Mouse (Mus musculus) heart, postnatal 10 days (tissue): ENCODE data around the gene Hoxc9. TPM values are rescaled to one million over a fixed set of nuclear protein-coding genes. Genes with fewer than 3 reads are reported as not detected.

ENCODE experiments used
- DNase-seq, 2 experiments: peaks; one replicate each; pipeline ENCODE4 v3.0.0; 2021
- intact Hi-C: fragments of 180-260 bp; cut with DNase I; formaldehyde crosslinking; loops from one replicate; pipeline ENCODE4 v1.15.1; 2025
- total RNA-seq, 2 experiments: library from RNA; stranded (reverse); gene quantifications; 2 replicates each; pipeline ENCODE4 v1.2.3; 2021

Hoxc9 gene
- total RNA-seq, 2 experiments from 2014 or later, result not detected

DNA sequence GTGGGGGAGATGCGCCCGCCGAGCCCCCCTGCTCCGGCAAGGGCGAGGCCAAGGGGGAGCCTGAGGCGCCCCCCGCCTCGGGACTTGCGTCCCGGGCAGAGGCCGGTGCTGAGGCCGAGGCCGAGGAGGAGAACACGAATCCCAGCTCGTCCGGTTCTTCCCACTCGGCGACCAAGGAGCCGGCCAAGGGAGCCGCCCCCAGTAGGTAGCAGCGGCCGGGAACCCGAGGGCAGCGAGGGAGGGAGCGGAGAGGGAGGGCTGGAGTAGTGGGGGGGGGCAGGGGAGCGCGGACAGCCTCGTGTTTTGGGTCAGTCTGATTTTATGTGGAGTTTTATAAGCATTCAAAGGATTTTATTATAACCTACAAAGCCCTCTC lies 21.2 kb upstream of the Hoxc9 start:
- intact Hi-C loops, result loop anchor here (5.0 kb wide), 1 partner anchor 193 kb away; no protein-coding TSS in a partner anchor
- no peak for DNase-seq

DNA sequence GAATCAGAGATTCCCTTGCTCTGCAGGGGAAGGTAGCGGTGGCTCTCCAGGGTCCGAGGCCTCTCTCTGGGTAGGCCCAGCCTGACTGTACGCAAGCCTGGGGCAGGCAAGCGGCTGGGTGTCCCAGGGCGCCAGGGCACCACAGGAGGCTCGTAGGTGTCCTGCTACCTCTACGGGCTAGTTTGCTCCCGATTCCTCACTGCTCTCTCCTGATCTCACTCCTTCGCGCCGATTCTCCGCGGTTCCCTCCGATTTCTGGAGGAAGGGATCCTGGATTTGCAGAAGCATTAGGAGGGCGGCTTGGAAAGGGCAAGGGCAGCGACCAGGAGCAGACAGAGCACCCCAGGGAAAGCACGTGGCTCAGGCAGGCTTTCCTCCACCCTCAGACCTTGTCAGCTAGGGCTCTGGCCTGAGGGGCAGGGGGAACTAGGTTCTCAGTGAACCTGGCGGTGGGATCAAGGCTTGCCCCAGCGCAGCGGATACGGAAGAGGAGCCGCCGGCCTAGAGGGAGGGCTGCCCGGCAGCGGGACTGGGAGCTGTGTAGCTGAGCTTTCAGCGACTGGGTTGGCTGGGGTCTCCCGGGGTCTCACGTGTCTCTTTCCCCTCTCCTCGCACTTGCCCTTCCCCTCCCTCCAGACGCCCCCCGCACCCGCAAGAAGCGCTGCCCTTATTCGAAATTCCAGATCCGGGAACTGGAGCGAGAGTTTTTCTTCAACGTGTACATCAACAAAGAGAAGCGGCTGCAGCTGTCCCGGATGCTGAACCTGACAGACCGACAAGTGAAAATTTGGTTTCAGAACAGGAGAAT lies 20.2 kb upstream of the Hoxc9 start:
- DNase-seq, result no peak
- intact Hi-C loops, result loop anchor here (5.0 kb wide), 1 partner anchor 194 kb away; no protein-coding TSS in a partner anchor

DNA sequence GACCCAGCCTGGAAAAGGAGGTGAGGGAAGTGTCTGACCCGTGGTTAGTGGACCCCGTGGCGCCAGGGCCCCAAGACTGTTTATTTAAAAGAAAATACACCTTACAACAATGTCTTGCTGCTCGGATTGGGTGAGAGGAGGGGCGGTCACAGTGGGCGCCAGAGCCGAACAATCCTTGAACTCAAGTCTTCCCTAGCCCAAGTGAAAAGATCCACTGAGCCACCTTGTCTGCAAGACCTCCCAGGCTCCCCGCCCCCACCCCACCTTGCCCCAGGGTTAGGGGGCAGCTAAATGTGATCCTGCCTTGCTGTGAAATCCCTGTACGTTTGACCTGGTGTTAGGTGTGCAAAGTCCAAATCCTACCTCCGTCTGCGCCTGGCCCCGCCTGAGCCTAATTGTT lies 19.3 kb upstream of the Hoxc9 start:
- DNase-seq, result no peak
- intact Hi-C loops, result loop anchor here (5.0 kb wide), 1 partner anchor 195 kb away; no protein-coding TSS in a partner anchor

DNA sequence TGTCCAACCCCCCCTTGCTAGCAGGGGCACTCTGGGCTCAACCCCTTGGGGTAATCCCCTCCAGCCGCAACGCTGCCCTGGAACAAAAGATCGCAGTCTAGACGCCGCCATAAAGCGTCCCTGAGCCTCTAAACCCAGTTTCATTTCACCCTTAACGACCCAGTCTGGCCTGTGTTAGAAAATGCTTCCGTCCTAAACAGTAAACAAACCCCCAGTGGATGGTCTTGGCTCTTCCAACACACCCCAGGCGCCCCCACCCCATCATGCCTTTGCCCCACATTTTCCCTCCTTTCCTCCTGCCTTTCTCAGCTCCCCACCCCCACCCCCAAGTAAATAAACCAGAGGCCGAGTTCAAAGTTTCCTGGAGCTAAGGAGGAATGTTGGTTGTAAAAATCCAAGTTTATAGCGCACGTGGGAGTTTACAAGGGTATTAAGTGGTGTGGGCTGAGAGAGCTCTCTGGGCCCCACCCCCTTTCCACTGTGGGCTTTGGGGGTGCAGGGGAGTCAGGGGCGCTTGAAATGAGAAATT lies 16.5 kb upstream of the Hoxc9 start:
- DNase-seq, result no peak
- intact Hi-C loops, result loop anchor here (5.0 kb wide), 1 partner anchor 197 kb away; no protein-coding TSS in a partner anchor

DNA sequence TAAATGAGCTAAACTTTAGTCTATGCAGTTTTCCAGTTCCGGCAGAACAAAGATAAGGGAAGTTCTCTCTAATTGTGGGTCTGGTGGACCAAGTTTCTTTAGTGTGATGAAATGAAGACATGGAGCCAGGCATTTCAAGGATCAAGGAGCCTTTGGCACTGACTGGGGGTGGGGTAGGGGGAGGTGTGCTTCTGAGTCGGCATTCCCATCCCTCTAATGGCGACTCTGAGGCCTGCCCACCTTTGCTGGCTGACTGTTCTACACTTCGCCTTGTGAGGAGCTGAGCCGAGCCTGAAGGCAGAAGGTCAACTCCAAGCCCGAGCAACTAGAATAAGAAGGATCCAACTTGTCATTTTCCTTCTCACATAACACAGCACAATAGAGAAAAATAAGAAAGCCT lies 14.5 kb upstream of the Hoxc9 start:
- DNase-seq, result no peak

DNA sequence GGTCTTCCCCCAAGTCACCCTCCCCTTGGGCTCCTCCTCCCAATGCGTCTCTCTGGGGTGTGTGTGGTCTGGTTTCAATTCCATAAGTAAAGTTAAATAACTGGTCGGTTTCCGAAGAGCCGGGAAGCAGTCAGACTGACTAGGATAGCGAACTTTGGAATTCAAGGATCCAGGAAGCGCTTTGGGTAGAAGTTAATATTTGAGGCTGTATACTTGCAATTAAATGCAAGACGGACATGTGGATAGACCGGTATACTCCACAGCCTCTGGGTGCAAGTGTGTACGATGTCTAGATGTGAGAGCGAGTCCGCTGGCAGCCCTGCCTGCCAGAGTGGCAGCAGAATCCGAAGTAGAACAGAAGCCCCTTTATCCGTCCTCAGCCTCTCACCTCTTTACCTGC lies 13.7 kb upstream of the Hoxc9 start:
- intact Hi-C loops, result no loop called here
- DNase-seq, result no peak

More for the DNA sequence above, 14.5 kb upstream of the Hoxc9 start:
- intact Hi-C loops, result no loop called here

DNA sequence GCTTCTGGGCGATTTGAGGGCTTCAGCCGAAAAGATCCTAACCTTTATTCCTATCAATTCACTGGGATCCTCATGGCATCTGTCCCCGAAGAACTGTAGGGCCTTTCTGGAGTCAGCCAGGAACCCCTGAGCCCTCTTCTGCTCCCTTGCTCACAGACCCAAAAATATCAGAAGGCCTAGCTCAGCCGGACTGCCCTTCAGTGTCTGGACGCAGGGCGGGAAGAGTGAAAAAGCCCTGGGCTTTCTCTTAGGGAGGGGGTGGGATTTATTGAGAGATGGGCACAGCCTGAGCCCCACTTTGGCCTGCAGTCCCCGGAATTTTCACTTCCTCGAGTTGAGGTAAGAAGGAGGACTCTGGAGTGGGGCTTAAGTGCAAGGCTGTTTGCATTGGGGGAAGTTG lies 13.0 kb upstream of the Hoxc9 start:
- no peak for DNase-seq
- intact Hi-C loops, result no loop called here

DNA sequence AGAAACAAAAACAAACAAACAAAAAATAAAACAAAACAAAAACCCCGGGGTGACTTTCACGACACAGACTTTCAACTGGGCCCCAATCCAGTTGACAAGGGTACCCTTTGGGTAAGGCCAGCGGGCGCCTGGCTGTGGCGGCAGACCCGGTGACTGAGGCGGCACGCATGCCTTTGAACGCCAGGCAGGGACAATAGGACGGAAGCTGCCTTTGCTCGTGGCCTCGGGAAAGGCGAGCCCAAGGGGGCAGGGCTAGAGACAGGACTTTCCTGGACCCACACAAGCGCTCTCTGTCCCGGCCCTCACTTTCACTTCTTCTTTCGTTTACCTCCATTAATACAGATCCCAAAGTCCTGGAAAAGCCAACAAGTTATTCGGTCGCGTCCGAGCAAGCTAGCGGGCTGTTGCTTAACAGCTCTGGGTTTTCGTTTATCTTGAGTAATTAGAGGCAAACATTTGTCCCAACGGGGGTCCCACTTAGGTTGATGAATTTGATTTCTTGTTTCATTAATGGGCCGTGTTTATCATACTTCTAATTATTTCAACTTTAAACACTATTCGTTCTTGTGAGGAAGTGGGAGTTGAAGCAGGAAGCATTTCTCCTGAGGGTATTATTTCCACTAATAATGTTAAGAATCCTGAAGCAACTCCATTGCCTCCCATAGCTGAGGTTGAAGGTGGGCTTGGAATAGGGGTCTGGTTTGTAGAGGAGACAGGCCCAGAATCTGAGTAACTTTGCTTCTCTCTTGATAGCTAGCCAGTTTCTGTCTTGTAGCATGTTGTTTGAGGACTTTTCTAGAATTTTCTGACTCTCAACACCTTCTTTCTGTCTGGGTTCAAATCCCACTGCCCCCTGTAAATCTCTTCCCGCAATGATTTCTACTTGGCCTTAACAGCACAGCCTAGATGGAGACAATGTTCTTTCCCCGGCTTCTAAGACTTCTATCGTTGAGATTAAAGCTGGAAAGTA lies 12.3 kb upstream of the Hoxc9 start:
- intact Hi-C loops, result no loop called here
- DNase-seq, result peak; percentile 26 to 47

DNA sequence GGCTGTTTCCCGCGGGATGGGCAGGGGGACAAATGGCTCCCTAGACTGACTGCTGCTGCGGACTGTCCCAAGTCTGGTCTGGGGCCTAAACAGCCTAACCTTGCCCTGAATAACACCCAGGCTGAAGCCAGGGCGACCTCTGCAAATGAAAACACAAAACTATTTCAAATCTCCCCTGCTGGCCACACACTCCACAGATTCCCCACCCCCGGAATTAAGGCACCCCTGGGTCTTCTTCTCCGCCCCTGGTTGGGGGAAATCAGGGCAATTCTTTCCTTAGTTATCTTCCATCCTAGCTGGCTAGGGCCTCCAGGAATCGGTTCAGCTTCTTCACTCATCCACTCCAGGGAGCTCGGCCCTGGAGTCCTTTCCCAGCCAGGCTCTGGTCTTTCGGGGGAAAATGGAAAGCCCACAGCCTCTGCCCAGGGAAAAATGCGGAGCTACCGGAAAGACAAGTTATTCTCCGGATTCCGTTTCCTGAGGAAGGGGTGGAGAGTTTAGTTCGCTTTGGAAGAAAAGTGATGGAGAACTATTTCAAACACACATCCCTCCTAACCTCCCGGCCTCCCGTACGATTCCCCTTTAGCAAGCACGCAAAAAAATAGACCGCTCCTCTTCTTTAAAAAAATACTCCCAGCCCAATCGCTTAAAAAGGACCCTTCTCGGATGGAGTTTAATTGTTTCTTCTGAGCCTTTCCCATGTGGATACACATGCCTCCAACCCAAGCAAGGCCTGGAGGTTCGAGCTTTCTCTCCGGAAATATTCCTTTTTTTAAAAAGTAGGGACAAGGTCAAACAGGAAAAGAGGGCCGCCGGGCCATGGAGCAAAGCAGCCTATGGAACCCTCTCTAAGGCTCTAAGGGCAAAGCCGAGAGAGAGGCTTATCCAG lies 11.0 kb upstream of the Hoxc9 start:
- no peak for DNase-seq
- intact Hi-C loops, result no loop called here

DNA sequence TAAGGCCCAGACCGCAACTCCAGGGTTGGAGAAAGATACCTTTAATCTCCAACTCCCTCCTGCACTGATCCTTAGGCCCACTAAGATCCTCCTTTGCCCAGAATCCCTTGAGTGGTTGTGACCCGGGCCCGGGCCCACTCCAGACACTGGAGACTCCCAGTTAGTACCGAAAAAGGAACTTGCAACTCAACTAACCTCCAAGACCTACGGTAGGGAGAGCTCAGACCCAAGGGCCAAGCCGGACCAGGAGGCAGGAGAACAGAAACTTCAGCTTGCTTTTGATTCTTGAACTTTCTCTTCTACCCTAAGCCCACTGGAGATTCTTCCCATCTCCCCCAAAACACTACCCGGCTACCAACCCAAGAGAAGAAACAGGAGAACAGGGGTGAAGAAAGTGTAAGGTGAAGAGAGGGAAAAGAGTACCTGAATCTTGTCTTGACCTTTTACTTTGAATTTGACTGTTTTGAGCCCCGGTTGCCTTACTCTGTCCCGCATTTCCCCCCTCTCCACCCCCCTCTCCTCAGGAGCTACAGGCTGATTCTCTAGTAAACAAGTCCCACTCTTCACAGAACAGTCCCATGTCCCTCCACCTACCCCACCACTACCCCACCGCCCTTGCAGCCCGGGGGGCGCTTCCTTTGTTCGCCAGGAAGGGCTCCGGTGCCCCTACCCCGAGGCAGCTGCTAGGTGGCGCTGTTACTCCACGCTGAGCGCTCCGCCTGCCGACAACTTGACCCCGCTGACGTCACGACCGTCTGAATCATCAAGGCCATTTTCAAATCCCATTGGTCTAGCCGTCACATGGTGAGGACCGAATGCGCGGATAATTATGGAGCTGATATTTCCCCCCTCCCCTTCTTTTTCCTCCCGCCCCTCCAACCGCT lies 10.1 kb upstream of the Hoxc9 start:
- intact Hi-C loops, result no loop called here
- peak; percentile 44 to 72 for DNase-seq

DNA sequence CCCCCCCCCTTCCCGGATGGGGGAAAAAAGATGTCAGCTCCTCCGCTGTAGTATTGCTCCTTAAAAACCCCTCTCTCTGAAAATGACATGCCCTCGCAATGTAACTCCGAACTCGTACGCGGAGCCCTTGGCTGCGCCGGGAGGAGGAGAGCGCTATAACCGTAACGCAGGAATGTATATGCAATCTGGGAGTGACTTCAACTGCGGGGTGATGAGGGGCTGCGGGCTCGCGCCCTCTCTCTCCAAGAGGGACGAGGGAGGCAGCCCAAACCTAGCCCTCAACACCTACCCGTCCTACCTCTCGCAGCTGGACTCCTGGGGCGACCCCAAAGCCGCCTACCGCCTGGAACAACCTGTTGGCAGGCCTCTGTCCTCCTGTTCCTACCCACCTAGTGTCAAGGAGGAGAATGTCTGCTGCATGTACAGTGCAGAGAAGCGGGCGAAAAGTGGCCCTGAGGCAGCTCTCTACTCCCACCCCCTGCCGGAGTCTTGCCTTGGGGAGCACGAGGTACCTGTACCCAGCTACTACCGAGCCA lies 9.4 kb upstream of the Hoxc9 start, which contains the start of gene Hoxc10:
Gene Hoxc10, plus strand, starts transcription at position 21 of the 536 bp plus-strand sequence.
- no peak for DNase-seq
- intact Hi-C loops, result no loop called here

DNA sequence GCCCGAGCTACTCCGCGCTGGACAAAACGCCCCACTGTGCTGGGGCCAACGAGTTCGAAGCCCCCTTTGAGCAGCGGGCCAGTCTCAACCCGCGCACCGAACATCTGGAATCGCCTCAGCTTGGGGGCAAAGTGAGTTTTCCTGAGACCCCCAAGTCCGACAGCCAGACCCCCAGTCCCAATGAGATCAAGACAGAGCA lies 9.0 kb upstream of the Hoxc9 start, which contains the start of gene Hoxc5:
Gene Hoxc5, plus strand, starts transcription at position 132 of the 199 bp plus-strand sequence.
- DNase-seq, result no peak
- intact Hi-C loops, result no loop called here

DNA sequence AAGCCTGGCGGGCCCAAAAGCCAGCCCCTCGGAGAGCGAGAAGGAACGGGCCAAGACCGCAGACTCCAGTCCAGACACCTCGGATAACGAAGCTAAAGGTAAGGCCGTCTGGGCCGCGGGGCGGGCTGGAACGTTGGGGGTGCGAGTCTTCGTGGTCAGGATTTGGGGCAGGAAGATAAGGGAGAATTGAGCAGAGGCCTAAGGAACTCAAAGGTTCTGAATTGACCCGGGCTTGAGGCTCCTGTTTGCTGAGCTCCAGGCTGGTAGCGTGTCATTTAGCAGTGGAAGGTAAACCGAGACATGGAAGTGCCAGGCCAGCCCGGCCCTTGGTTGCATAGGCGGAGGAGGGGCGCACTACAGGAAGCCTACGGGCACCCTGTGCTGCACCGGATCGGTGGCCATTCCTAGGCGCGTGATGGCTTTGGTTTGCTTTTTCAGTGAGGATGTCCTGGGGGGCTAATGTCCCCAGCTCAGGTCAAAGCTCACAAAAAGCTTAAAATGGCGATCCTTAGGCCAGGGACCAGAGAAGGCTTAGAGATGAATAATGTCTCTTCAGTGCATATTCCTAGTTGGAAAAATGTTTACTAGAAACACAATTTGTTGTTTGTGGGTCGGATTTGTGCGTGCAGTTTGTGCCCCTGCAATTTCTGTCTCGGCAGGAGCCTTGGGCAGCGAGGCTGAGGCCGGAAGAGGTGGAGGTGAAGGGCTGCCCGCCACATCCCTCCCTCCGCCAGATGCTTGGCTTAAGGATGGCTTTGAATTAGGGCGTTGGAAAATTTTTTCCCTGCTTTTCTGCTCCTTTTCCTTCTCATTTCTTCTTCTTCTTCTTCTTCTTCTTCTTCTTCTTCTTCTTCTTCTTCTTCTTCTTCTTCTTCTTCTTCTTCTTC lies 8.5 kb upstream of the Hoxc9 start:
- intact Hi-C loops, result no loop called here
- DNase-seq, result no peak

DNA sequence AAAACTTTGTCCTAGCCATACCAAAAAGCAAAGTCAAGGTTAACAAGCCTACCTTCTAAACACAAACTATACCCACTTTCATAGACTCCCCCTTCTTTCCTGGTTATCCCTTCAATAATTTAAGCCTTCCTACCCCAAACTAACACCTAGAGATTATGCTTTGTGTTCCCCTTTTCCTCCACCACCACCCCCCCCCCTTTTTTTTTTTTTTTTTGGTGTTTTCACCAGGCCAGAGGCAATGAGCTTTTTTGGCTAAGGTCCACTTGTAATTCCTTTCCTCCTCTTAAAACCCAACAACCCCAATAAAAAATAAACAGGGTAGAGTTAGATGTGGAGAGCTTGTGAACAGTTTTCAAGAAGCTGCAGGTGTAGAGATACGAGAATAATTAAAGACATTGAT lies 6.9 kb upstream of the Hoxc9 start:
- intact Hi-C loops, result no loop called here
- DNase-seq, result no peak

DNA sequence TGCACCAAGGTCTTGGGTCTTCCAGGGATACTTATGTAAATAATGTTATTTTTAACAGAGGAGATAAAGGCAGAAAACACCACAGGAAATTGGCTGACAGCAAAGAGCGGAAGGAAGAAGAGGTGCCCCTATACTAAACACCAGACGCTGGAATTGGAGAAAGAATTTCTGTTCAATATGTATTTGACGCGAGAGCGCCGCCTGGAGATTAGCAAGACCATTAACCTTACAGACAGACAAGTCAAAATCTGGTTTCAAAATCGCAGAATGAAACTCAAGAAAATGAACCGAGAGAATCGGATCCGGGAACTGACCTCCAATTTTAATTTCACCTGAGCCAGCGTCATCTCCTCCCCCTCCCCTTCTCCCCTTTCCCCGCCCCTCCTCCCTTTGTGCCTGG lies 5.5 kb upstream of the Hoxc9 start:
- DNase-seq, result no peak
- intact Hi-C loops, result loop anchor here (2.0 kb wide), 1 partner anchor 210 kb away; no protein-coding TSS in a partner anchor

DNA sequence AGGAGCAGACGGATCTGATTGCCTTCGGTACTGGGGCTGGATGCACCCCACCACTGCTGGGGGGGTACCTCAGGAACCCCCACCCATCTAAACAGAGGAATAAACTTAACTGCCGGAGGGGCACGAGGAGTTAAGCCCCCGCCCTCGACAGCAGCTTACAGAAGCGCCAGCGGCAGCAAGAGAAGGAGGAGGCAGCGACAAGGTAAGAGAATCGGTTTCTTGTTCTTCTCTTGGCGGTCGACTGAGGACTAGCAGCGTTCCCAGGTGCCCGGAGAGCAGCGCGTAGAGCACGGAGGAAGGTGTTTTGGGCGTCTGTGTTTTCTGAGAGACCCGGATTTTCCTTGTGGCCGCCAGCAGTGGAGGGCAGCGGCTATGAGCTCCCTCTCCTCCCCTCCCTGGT lies 4.0 kb upstream of the Hoxc9 start:
- no peak for DNase-seq
- intact Hi-C loops, result no loop called here

DNA sequence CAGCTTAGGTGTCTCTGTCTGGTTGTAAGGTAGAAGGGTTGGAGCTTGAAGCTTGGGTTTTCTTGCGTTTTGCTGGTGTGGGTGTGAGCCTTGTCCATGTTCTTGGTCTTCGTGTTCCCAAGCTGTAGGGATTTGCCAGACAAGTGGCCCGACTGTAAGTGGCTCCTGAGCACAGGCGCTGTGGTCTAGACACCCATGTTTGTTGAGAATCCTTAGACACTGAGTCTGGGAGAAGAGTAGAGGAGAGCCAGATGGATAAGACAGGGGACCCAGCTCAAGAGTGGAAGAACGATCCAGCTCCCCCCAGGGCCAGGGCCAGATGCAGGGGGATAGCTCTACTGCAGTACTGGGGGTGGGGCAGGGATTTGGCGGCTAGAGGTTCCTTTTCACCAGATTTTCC lies 3.5 kb upstream of the Hoxc9 start:
- no peak for DNase-seq
- intact Hi-C loops, result no loop called here

DNA sequence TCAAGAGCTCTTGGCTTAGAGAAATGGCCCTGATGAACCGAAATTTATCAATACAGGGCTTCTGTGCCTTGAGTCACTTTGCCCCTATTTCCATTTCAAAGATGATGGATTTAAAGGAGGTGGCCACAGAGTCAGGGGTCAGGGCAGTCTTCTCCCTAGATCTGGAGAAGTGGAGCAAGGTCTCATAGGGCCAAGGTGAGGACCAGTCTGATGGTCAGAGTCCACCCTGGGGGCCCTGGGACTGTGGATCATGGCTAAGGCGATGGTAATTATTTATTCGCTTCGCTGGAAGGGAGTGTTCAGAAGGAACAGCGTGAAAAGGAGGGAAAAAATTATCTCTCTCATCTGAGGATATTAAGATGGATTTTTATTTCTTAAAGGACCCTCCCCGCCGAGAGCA lies 1.2 kb upstream of the Hoxc9 start:
- intact Hi-C loops, result no loop called here
- DNase-seq, result no peak
